Mouse (Mus musculus): Measurements from ENCODE around the gene March11.

Gene March11

GRCm38 (mm10) chr15:26374232-26374631 is 65.4 kb downstream of the March11 start:
- no peak for DNase-seq (ENCODE audit: low spot score in 2 of 2)

- DNase-seq (ENCODE audit: low spot score in 2 of 2) = no peak
These were observed 66.1 kb downstream of the March11 start for GRCm38 (mm10) chr15:26374946-26375345.

- no peak for DNase-seq (ENCODE audit: low spot score in 2 of 2)
These were observed 68.5 kb downstream of the March11 start for GRCm38 (mm10) chr15:26377355-26377754.

- DNase-seq (ENCODE audit: low spot score in 2 of 2) = no peak
These were observed 70.0 kb downstream of the March11 start for GRCm38 (mm10) chr15:26378879-26379278.

GRCm38 (mm10) chr15:26379831-26380230 is 71.0 kb downstream of the March11 start:
- no peak for DNase-seq (ENCODE audit: low spot score in 2 of 2)

GRCm38 (mm10) chr15:26380844-26381243 is 72.0 kb downstream of the March11 start:
- no peak for DNase-seq (ENCODE audit: low spot score in 2 of 2)

GRCm38 (mm10) chr15:26390001-26390400 is 81.2 kb downstream of the March11 start:
- DNase-seq (ENCODE audit: low spot score in 2 of 2) = no peak

- DNase-seq (ENCODE audit: low spot score in 2 of 2) = no peak
These were observed 87.7 kb downstream of the March11 start for GRCm38 (mm10) chr15:26396556-26396955.

- no peak for DNase-seq (ENCODE audit: low spot score in 2 of 2)
These were observed 116.4 kb downstream of the March11 start for GRCm38 (mm10) chr15:26425284-26425683.

- DNase-seq (ENCODE audit: low spot score in 2 of 2) = no peak
These were observed 117.4 kb downstream of the March11 start for GRCm38 (mm10) chr15:26426231-26426630.

- DNase-seq (ENCODE audit: low spot score in 2 of 2) = no peak
These were observed 121.7 kb downstream of the March11 start for GRCm38 (mm10) chr15:26430565-26430964.

- DNase-seq (ENCODE audit: low spot score in 2 of 2) = no peak
These were observed 123.8 kb downstream of the March11 start for GRCm38 (mm10) chr15:26432676-26433075.

GRCm38 (mm10) chr15:26435725-26436124 is 126.9 kb downstream of the March11 start:
- DNase-seq (ENCODE audit: low spot score in 2 of 2) = no peak

GRCm38 (mm10) chr15:26437113-26437512 is 128.3 kb downstream of the March11 start:
- no peak for DNase-seq (ENCODE audit: low spot score in 2 of 2)

Measured in urinary bladder, postnatal 36 days (tissue).